In the genomic region with DNA sequence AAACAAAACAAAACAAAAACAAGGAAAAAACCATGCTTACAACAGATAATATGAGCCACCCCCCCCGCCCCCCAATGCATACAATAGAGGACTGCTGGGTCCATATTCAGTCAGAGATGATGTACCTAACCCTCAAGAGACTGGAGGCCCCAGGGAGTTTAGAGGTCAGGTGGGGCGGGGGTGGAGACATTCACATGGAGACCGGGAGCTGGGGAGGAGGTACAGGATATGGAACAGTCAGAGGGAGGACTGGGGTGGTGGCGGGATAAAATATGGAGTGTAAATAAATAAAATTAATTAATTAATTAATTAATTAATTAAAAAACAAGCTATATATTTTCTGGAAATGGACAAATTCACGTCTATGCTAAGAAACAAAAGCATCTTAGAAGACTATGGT, we compare ENCODE assay signal across 25 mouse cellular contexts.
DNase-seq lines count a peak whose midpoint lies in the region; ATAC-seq and TF ChIP-seq lines count a peak whose summit lies in the region.
"Had no signal": no experiment of that assay in that cellular context is flagged by ENCODE, and none has a peak within 500 bp of the region (broad histone marks: within the 10 kb centered on the region; RNA-seq: fewer than 3 reads in every experiment).

No protein-coding gene starts in this region.

- H3K27ac ChIP-seq in forebrain, embryonic 13.5 days = no peak overlapping the region
- H3K27ac ChIP-seq in forebrain, postnatal 0 days (ENCODE audit: low read depth, low read length) = no peak overlapping the region
- H3K27ac ChIP-seq in hindbrain, embryonic 14.5 days = no peak overlapping the region
- H3K27ac ChIP-seq in hindbrain, embryonic 13.5 days = no peak overlapping the region
- H3K27ac ChIP-seq in midbrain, embryonic 11.5 days (ENCODE audit: low read depth, low read length) = no peak overlapping the region
- no peak overlapping the region for H3K27ac ChIP-seq in midbrain, postnatal 0 days (ENCODE audit: low read depth, low read length)
- H3K27ac ChIP-seq in midbrain, embryonic 14.5 days (replicated peaks; ENCODE audit: low read depth, low read length) = no peak overlapping the region
- no peak overlapping the region for H3K27ac ChIP-seq in midbrain, embryonic 10.5 days (replicated peaks)
- H3K27ac ChIP-seq: embryonic facial prominence, embryonic 10.5 days; embryonic facial prominence, embryonic 12.5 days had no signal

- H3K4me1 ChIP-seq in forebrain, embryonic 13.5 days = no peaks in the 10 kb centered on the region
- no peaks in the 10 kb centered on the region for H3K4me1 ChIP-seq in forebrain, postnatal 0 days (ENCODE audit: insufficient read depth)
- H3K4me1 ChIP-seq in hindbrain, embryonic 14.5 days (replicated peaks; ENCODE audit: control insufficient read depth, insufficient read depth, low read length) = no peaks in the 10 kb centered on the region
- H3K4me1 ChIP-seq in hindbrain, embryonic 13.5 days (replicated peaks) = no peaks in the 10 kb centered on the region
- H3K4me1 ChIP-seq in midbrain, embryonic 11.5 days (ENCODE audit: control insufficient read depth, insufficient read depth, low read length) = no peaks in the 10 kb centered on the region
- no peaks in the 10 kb centered on the region for H3K4me1 ChIP-seq in midbrain, postnatal 0 days (ENCODE audit: insufficient read depth, low read length)
- no peaks in the 10 kb centered on the region for H3K4me1 ChIP-seq in midbrain, embryonic 14.5 days (ENCODE audit: control insufficient read depth, insufficient read depth, low read length)
- no peaks in the 10 kb centered on the region for H3K4me1 ChIP-seq in midbrain, embryonic 10.5 days
- H3K4me1 ChIP-seq: embryonic facial prominence, embryonic 10.5 days; embryonic facial prominence, embryonic 12.5 days had no signal

- H3K9me3 ChIP-seq in forebrain, embryonic 13.5 days (replicated peaks) = no peaks in the 10 kb centered on the region
- no peaks in the 10 kb centered on the region for H3K9me3 ChIP-seq in forebrain, postnatal 0 days (ENCODE audit: low read length)
- no peaks in the 10 kb centered on the region for H3K9me3 ChIP-seq in hindbrain, embryonic 14.5 days (ENCODE audit: control insufficient read depth, low read length)
- no peaks in the 10 kb centered on the region for H3K9me3 ChIP-seq in hindbrain, embryonic 13.5 days
- no peaks in the 10 kb centered on the region for H3K9me3 ChIP-seq in midbrain, embryonic 11.5 days (ENCODE audit: control insufficient read depth, low read length)
- no peaks in the 10 kb centered on the region for H3K9me3 ChIP-seq in midbrain, postnatal 0 days (ENCODE audit: low read length)
- H3K9me3 ChIP-seq in midbrain, embryonic 14.5 days (ENCODE audit: control insufficient read depth, low read length) = no peaks in the 10 kb centered on the region
- no peaks in the 10 kb centered on the region for H3K9me3 ChIP-seq in midbrain, embryonic 10.5 days (replicated peaks)
- H3K9me3 ChIP-seq: embryonic facial prominence, embryonic 10.5 days; embryonic facial prominence, embryonic 12.5 days had no signal

- WGBS in forebrain, embryonic 13.5 days = 90% methylated on average over 5 of the region's 5 CpGs
- WGBS in forebrain, postnatal 0 days = 91% methylated on average over 5 of the region's 5 CpGs
- 83% methylated on average over 5 of the region's 5 CpGs for WGBS in hindbrain, embryonic 14.5 days
- 83% methylated on average over 5 of the region's 5 CpGs for WGBS in hindbrain, embryonic 13.5 days
- whole genome bisulfite sequencing in midbrain, embryonic 11.5 days = 84% methylated on average over 5 of the region's 5 CpGs
- 82% methylated on average over 5 of the region's 5 CpGs for WGBS in midbrain, postnatal 0 days
- WGBS in midbrain, embryonic 14.5 days = 87% methylated on average over 5 of the region's 5 CpGs
- 85% methylated on average over 5 of the region's 5 CpGs for WGBS in midbrain, embryonic 10.5 days

- H3K4me3 ChIP-seq in forebrain, embryonic 13.5 days = no peak overlapping the region
- no peak overlapping the region for H3K4me3 ChIP-seq in forebrain, postnatal 0 days (ENCODE audit: low read depth, low read length)
- no peak overlapping the region for H3K4me3 ChIP-seq in hindbrain, embryonic 14.5 days (replicated peaks; ENCODE audit: low read length)
- H3K4me3 ChIP-seq in hindbrain, embryonic 13.5 days = no peak overlapping the region
- no peak overlapping the region for H3K4me3 ChIP-seq in midbrain, embryonic 11.5 days (ENCODE audit: low read depth, low read length)
- no peak overlapping the region for H3K4me3 ChIP-seq in midbrain, postnatal 0 days (ENCODE audit: low read depth, low read length)
- no peak overlapping the region for H3K4me3 ChIP-seq in midbrain, embryonic 14.5 days (replicated peaks; ENCODE audit: low read depth, low read length)
- no peak overlapping the region for H3K4me3 ChIP-seq in midbrain, embryonic 10.5 days
- H3K4me3 ChIP-seq: embryonic facial prominence, embryonic 10.5 days; embryonic facial prominence, embryonic 12.5 days had no signal

- DNase-seq in forebrain, postnatal 0 days = no peak
- no peak for DNase-seq in hindbrain, embryonic 14.5 days (ENCODE audit: low spot score)
- DNase-seq in midbrain, embryonic 11.5 days (ENCODE audit: low spot score, missing footprints) = no peak
- DNase-seq in midbrain, postnatal 0 days (ENCODE audit: low spot score) = no peak
- no peak for DNase-seq in midbrain, embryonic 14.5 days
- no peak for DNase-seq in midbrain, embryonic 10.5 days (ENCODE audit: low spot score)
- DNase-seq: adrenal gland, adult 8-10 months; adrenal gland, postnatal 14 days; adrenal gland, postnatal 36 days; B cell, adult 2 months; cerebellum, adult 11-12 months; cerebellum, adult 2 months; cerebellum, adult 9-10 months; cerebellum, postnatal 10 days; cerebellum, postnatal 25 days had no signal

- no peak overlapping the region for H3K9ac ChIP-seq in forebrain, embryonic 13.5 days
- H3K9ac ChIP-seq in forebrain, postnatal 0 days = no peak overlapping the region
- H3K9ac ChIP-seq in hindbrain, embryonic 14.5 days = no peak overlapping the region
- no peak overlapping the region for H3K9ac ChIP-seq in hindbrain, embryonic 13.5 days
- no peak overlapping the region for H3K9ac ChIP-seq in midbrain, embryonic 11.5 days (ENCODE audit: low read length)
- no peak overlapping the region for H3K9ac ChIP-seq in midbrain, postnatal 0 days (replicated peaks; ENCODE audit: low read length, poor library complexity, severe bottlenecking)
- H3K9ac ChIP-seq in midbrain, embryonic 14.5 days (replicated peaks; ENCODE audit: low read length) = no peak overlapping the region
- H3K9ac ChIP-seq: embryonic facial prominence, embryonic 12.5 days had no signal

- 0 out of 2 replicates have a peak, but pooled peaks cover 4% of the 10 kb centered on the region for H3K36me3 ChIP-seq in forebrain, embryonic 13.5 days (ENCODE audit: poor library complexity, severe bottlenecking)
- no peaks in the 10 kb centered on the region for H3K36me3 ChIP-seq in forebrain, postnatal 0 days (ENCODE audit: insufficient read depth)
- peaks cover 16% of the 10 kb centered on the region; the same call in 1 of the 2 replicates for H3K36me3 ChIP-seq in hindbrain, embryonic 14.5 days (replicated peaks; ENCODE audit: control insufficient read depth, insufficient read depth)
- 0 out of 2 replicates have a peak, but pooled peaks cover 4% of the 10 kb centered on the region for H3K36me3 ChIP-seq in hindbrain, embryonic 13.5 days
- H3K36me3 ChIP-seq in midbrain, embryonic 11.5 days (ENCODE audit: control insufficient read depth, insufficient read depth, low read length) = no peaks in the 10 kb centered on the region
- H3K36me3 ChIP-seq in midbrain, postnatal 0 days (ENCODE audit: insufficient read depth, low read length) = no peaks in the 10 kb centered on the region
- H3K36me3 ChIP-seq in midbrain, embryonic 14.5 days (ENCODE audit: control insufficient read depth, insufficient read depth, low read length) = no peaks in the 10 kb centered on the region
- no peaks in the 10 kb centered on the region for H3K36me3 ChIP-seq in midbrain, embryonic 10.5 days
- H3K36me3 ChIP-seq: G1E had no signal

- no peak overlapping the region for H3K4me2 ChIP-seq in forebrain, embryonic 13.5 days
- no peak overlapping the region for H3K4me2 ChIP-seq in forebrain, postnatal 0 days (ENCODE audit: low read depth)
- no peak overlapping the region for H3K4me2 ChIP-seq in hindbrain, embryonic 14.5 days (replicated peaks)
- H3K4me2 ChIP-seq in hindbrain, embryonic 13.5 days = no peak overlapping the region
- H3K4me2 ChIP-seq in midbrain, embryonic 11.5 days = no peak overlapping the region
- H3K4me2 ChIP-seq in midbrain, postnatal 0 days (ENCODE audit: low read depth, low read length, poor library complexity, severe bottlenecking) = no peak overlapping the region
- H3K4me2 ChIP-seq in midbrain, embryonic 14.5 days (ENCODE audit: low read length) = no peak overlapping the region
- H3K4me2 ChIP-seq: embryonic facial prominence, embryonic 12.5 days had no signal

- TF ChIP-seq CTCF in forebrain, postnatal 0 days (IDR thresholded peaks at IDR 0.05; ENCODE audit: low read depth) = no peak
- TF ChIP-seq CTCF in midbrain, postnatal 0 days (IDR thresholded peaks at IDR 0.05) = no peak

- ATAC-seq in forebrain, embryonic 13.5 days = peak; percentile 41; the same call in 1 of the 2 replicates
- no peak for ATAC-seq in forebrain, postnatal 0 days
- 0 out of 2 replicates have a peak, but pooled peaks have one; percentile 27 for ATAC-seq in hindbrain, embryonic 14.5 days (ENCODE audit: low FRiP score)
- ATAC-seq in hindbrain, embryonic 13.5 days (ENCODE audit: low FRiP score) = no peak
- ATAC-seq in midbrain, embryonic 11.5 days (ENCODE audit: low FRiP score) = 0 out of 2 replicates have a peak, but pooled peaks have one; percentile 61
- ATAC-seq in midbrain, postnatal 0 days (ENCODE audit: low FRiP score) = no peak
- peak; percentile 31; the same call in 1 of the 2 replicates for ATAC-seq in midbrain, embryonic 14.5 days (ENCODE audit: low FRiP score, low TSS enrichment)
- ATAC-seq: activated CD4-positive, CD25-positive, alpha-beta regulatory T cell, adult 4 months; CD4-positive, CD25-positive, alpha-beta regulatory T cell, adult 4 months; forebrain, embryonic 14.5 days; Patski had no signal

- H3K27me3 ChIP-seq in forebrain, embryonic 13.5 days = no peaks in the 10 kb centered on the region
- H3K27me3 ChIP-seq in forebrain, postnatal 0 days (ENCODE audit: insufficient read depth, low read length) = no peaks in the 10 kb centered on the region
- no peaks in the 10 kb centered on the region for H3K27me3 ChIP-seq in hindbrain, embryonic 14.5 days (ENCODE audit: control insufficient read depth, insufficient read depth, low read length)
- H3K27me3 ChIP-seq in hindbrain, embryonic 13.5 days = no peaks in the 10 kb centered on the region
- no peaks in the 10 kb centered on the region for H3K27me3 ChIP-seq in midbrain, embryonic 11.5 days (ENCODE audit: control insufficient read depth, insufficient read depth, low read length)
- no peaks in the 10 kb centered on the region for H3K27me3 ChIP-seq in midbrain, postnatal 0 days (ENCODE audit: insufficient read depth, low read length)
- no peaks in the 10 kb centered on the region for H3K27me3 ChIP-seq in midbrain, embryonic 14.5 days (ENCODE audit: control insufficient read depth, insufficient read depth, low read length)
- no peaks in the 10 kb centered on the region for H3K27me3 ChIP-seq in midbrain, embryonic 10.5 days (ENCODE audit: low read depth, poor library complexity, severe bottlenecking)
- H3K27me3 ChIP-seq: CH12.LX; embryonic facial prominence, embryonic 12.5 days had no signal

Comparison
In these comparisons a context has a peak if more than half of its experiments do, and no peak if none do; other contexts are left out.
1. ATAC-seq: peak in forebrain, embryonic 13.5 days (single experiment), hindbrain, embryonic 14.5 days (single experiment), midbrain, embryonic 11.5 days (single experiment) and midbrain, embryonic 14.5 days (single experiment); none in forebrain, postnatal 0 days (single experiment), hindbrain, embryonic 13.5 days (single experiment) and midbrain, postnatal 0 days (single experiment).